Mouse (Mus musculus) heart, postnatal 0 days (tissue): ENCODE data around the gene Mex3a. TPM values are rescaled to one million over a fixed set of nuclear protein-coding genes. Genes with fewer than 3 reads are reported as not detected.

Experiments
- ATAC-seq: fragments of 200-750 bp; cut with Nextera tagmentation; 2 replicates; pipeline ENCODE4 v1.8.0; 2017; ENCODE audit warnings: low read depth, moderate number of reproducible peaks, moderate library complexity; ENCODE audit not compliant: insufficient read depth
- DNase-seq: peaks from one replicate; pipeline ENCODE4 v3.0.0-alpha.2; 2016; ENCODE audit warnings: low spot score
- H3K27ac ChIP-seq: fragments of 300-500 bp; sonication (generic); 2 replicates; pipeline ENCODE4 v1.5.1; 2014; ENCODE audit warnings: low read depth, mild to moderate bottlenecking
- H3K27me3 ChIP-seq: fragments of 300-500 bp; sonication (generic); 2 replicates; pipeline ENCODE4 v1.6.1; 2014; ENCODE audit warnings: low read length, mixed read lengths; ENCODE audit not compliant: control insufficient read depth, insufficient read depth
- H3K36me3 ChIP-seq: fragments of 300-500 bp; sonication (generic); replicated peaks from 2 replicates; pipeline ENCODE4 v1.6.1; 2014; ENCODE audit warnings: low read length, mixed read lengths; ENCODE audit not compliant: control insufficient read depth, insufficient read depth
- H3K4me1 ChIP-seq: fragments of 300-500 bp; sonication (generic); 2 replicates; pipeline ENCODE4 v1.6.1; 2014; ENCODE audit warnings: antibody characterized with exemption; ENCODE audit not compliant: control insufficient read depth, insufficient read depth
- H3K4me2 ChIP-seq: fragments of 300-500 bp; sonication (generic); 2 replicates; pipeline ENCODE4 v1.6.1; 2014; ENCODE audit warnings: low read depth, mild to moderate bottlenecking, low read length, moderate library complexity
- H3K4me3 ChIP-seq: fragments of 300-500 bp; sonication (generic); 2 replicates; pipeline ENCODE4 v1.5.1; 2014; ENCODE audit warnings: low read depth, low read length
- H3K9ac ChIP-seq: fragments of 300-500 bp; sonication (generic); replicated peaks from 2 replicates; pipeline ENCODE4 v1.6.1; 2014; ENCODE audit warnings: low read depth, low read length, mixed read lengths
- H3K9me3 ChIP-seq: fragments of 300-500 bp; sonication (generic); replicated peaks from 2 replicates; pipeline ENCODE4 v1.6.1; 2016; ENCODE audit warnings: low read length; ENCODE audit not compliant: control insufficient read depth
- CTCF ChIP-seq: IDR thresholded peaks from 2 replicates; pipeline ENCODE4 v1.5.1; 2016; ENCODE audit warnings: antibody characterized with exemption, control low read depth, low read depth
- EP300 ChIP-seq: IDR thresholded peaks from 2 replicates; pipeline ENCODE4 v1.6.1; 2016; ENCODE audit warnings: antibody characterized with exemption, low read depth
- WGBS: fragments of 180-500 bp; shearing (Covaris S2); extraction: QIAGEN DNeasy Blood & Tissue Kit; methylation state at CpG from one replicate; pipeline ENCODE4 v1.1.7; 2014; 5-methylcytosine and 5-hydroxymethylcytosine counted together
- polyA plus RNA-seq: library from polyadenylated mRNA; unstranded; fragments of >200 nt; fragmentation: Nextera tagmentation; extraction: Ambion mirVana; gene quantifications from 2 replicates; pipeline ENCODE4 v1.2.1, GENCODE M21; 2015
- total RNA-seq: library from RNA; depleted of rRNA; stranded (reverse); fragments of >200 nt; gene quantifications from 2 replicates; pipeline ENCODE4 v1.2.3, GENCODE M21; 2014; ENCODE audit warnings: low replicate concordance

Mex3a gene
- total and polyA plus RNA-seq, 2 experiments from 2014 or later: 2.7 to 6.0 TPM

DNA sequence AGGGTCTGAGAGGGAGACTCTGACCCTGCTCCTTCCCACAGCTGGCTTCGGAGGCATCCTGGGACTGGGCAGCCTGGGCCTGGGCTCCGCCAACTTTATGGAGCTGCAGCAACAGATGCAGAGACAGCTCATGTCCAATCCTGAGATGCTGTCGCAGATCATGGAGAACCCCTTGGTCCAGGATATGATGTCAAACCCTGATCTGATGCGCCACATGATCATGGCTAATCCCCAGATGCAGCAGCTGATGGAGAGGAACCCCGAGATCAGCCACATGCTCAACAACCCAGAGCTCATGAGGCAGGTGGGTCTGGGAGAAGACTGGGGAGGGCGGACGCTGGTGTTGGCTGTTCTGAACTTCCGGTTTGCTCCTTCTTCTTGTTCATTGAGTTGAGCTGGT is 24.4 kb downstream of the Mex3a start:
- Histone ChIP-seq H3K9me3 (no peaks in the 10 kb centered on the region), H3K4me2 (no peak overlapping the region), H3K27me3 (no peaks in the 10 kb centered on the region), H3K4me3 (no peak overlapping the region), H3K9ac (no peak overlapping the region), H3K36me3 (peaks cover 57% of the 10 kb centered on the region), H3K4me1 (peaks cover 15% of the 10 kb centered on the region), H3K27ac (no peak overlapping the region)
- no peak for DNase-seq
- TF ChIP-seq EP300 (no peak), CTCF (no peak)
- no peak for ATAC-seq
- WGBS: 92% methylated on average over 8 of the region's 8 CpGs

DNA sequence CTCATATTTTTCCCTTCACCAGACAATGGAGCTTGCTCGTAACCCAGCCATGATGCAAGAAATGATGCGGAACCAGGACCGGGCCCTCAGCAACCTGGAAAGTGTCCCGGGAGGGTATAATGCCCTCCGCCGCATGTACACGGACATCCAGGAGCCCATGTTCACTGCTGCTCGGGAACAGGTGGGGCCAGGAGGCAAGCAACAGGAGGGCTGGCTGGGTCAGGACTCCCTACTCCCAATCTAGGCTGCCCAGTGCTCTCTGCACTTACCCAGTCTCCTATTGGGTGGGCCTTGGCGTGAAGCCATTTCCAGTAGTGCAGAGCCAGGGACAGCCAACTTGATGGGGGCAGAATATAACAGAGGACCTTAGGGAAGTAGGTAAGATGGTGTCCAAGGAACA is 27.4 kb downstream of the Mex3a start:
- no peaks in the 10 kb centered on the region for H3K27me3 ChIP-seq
- H3K9me3 ChIP-seq: no peaks in the 10 kb centered on the region
- no peak overlapping the region for H3K4me3 ChIP-seq
- peaks cover 5% of the 10 kb centered on the region for H3K4me1 ChIP-seq
- WGBS: 95% methylated on average over 9 of the region's 9 CpGs
- no peak for DNase-seq
- TF ChIP-seq EP300: no peak
- TF ChIP-seq CTCF: no peak
- no peak for ATAC-seq
- H3K9ac ChIP-seq: no peak overlapping the region
- no peak overlapping the region for H3K4me2 ChIP-seq
- H3K36me3 ChIP-seq: peaks cover 86% of the 10 kb centered on the region
- no peak overlapping the region for H3K27ac ChIP-seq

DNA sequence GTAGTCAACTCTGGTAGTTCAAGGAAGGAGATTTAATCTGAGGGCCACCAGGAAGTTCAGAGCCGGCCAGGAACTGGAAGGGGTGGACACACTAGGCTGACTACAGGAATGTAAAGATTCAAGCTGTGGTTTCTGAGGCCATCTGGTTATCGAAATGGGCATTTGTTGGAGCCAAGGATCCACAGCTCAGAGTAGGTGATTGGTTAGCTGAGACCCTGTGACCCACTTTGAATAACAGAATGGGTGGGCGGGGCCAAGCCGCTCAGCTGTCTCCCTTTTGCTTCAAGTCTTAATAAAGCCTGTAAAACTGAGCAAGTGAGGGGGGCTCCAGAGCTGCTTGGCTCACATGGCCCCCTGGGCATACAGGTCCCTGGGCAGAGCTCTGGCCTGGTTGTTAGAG is 29.8 kb downstream of the Mex3a start:
- Histone ChIP-seq H3K4me2 (no peak overlapping the region), H3K4me3 (no peak overlapping the region), H3K27ac (no peak overlapping the region), H3K36me3 (peaks cover 96% of the 10 kb centered on the region), H3K4me1 (peaks cover 9% of the 10 kb centered on the region; the same call in 1 of the 2 replicates), H3K9me3 (no peaks in the 10 kb centered on the region), H3K9ac (no peak overlapping the region), H3K27me3 (no peaks in the 10 kb centered on the region)
- DNase-seq (no peak), ATAC-seq (no peak)
- WGBS: 78% methylated on average over 4 of the region's 4 CpGs
- no peak for TF ChIP-seq CTCF
- no peak for TF ChIP-seq EP300

DNA sequence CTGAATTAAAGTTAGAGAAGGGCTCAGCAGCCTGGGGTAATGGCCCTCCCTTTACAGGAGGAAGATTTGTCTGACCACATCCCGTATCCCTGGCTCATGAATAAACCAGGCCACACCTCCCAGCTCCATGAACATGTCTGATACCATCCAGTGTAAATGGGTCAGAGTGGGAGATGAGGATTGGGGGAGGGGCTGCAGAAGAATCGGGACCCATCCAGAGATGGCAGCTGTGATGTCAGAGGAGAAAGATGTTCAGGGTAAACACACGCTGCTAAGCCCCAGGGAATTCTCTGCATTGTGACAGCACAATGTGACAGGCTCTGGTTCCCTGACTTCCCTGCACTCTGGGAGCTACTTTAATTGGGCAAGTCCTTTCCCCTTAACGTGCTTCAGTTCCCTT is 31.2 kb downstream of the Mex3a start:
- no peaks in the 10 kb centered on the region for H3K27me3 ChIP-seq
- ATAC-seq (no peak), DNase-seq (no peak)
- no peak overlapping the region for H3K27ac ChIP-seq
- TF ChIP-seq EP300: no peak
- TF ChIP-seq CTCF: no peak
- H3K4me2 ChIP-seq: no peak overlapping the region
- no peak overlapping the region for H3K9ac ChIP-seq
- no peak overlapping the region for H3K4me3 ChIP-seq
- no peaks in the 10 kb centered on the region for H3K9me3 ChIP-seq
- H3K36me3 ChIP-seq: peaks cover 95% of the 10 kb centered on the region
- 74% methylated on average over 4 of the region's 4 CpGs for whole genome bisulfite sequencing
- peaks cover 9% of the 10 kb centered on the region; the same call in 1 of the 2 replicates for H3K4me1 ChIP-seq

DNA sequence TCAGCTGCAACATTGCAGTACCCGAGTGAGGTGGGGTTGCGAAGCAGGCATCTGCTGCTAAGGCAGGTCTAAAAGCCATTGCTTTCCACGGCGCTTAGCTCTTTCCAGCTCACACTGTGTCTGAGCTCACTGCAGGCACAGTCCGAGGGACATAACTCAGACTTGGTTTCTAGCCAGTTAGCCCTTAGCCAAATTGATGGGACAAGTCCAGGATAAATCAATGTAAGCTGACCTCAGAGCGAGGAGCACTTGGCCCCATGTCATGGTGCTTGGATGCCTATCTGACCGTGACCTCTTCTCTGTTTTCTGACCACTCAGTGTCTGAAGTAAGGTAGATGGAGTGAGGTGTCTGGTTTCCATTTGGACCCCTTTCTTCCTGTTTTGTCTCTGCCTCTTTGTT is 31.8 kb downstream of the Mex3a start:
- TF ChIP-seq EP300: no peak
- no peak for TF ChIP-seq CTCF
- Histone ChIP-seq H3K4me1 (peaks cover 9% of the 10 kb centered on the region; the same call in 1 of the 2 replicates), H3K9ac (no peak overlapping the region), H3K27me3 (no peaks in the 10 kb centered on the region), H3K9me3 (no peaks in the 10 kb centered on the region), H3K4me2 (no peak overlapping the region), H3K36me3 (peaks cover 95% of the 10 kb centered on the region), H3K27ac (no peak overlapping the region), H3K4me3 (no peak overlapping the region)
- DNase-seq (no peak), ATAC-seq (no peak)
- 85% methylated on average over 7 of the region's 7 CpGs for WGBS

DNA sequence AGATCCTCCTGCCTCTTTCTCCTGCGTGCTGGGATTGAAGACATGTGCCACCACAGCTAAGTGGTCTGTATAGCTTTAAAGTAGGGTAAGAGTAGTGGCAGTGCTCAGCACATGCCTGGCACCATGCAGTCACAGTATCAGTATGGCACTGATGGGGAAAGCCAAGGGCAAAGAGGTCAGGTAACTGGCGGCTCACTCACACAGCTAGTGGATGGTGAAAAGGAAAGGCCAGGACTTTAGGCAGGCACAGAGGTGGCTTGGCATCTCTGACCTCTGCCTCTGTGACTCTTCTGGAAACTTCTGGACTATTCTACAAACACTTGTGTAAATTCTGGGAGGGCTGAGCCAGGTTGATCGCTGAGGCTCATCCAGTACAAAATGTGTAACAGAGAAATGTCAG is 33.9 kb downstream of the Mex3a start:
- DNase-seq (peak; percentile 31), ATAC-seq (peak; percentile 68; the same call in 1 of the 2 replicates)
- Histone ChIP-seq H3K27ac (peak overlapping the region; percentile 68), H3K4me3 (no peak overlapping the region), H3K9ac (peak overlapping the region; percentile 2; the same call in 1 of the 2 replicates), H3K4me1 (peaks cover 9% of the 10 kb centered on the region; the same call in 1 of the 2 replicates), H3K4me2 (no peak overlapping the region), H3K27me3 (no peaks in the 10 kb centered on the region), H3K36me3 (peaks cover 81% of the 10 kb centered on the region), H3K9me3 (no peaks in the 10 kb centered on the region)
- TF ChIP-seq CTCF (no peak), EP300 (no peak)
- 51% methylated on average over 3 of the region's 3 CpGs for WGBS
